Mouse (Mus musculus): Measurements from ENCODE around the gene Scgn. TPM values are rescaled to one million over a fixed set of nuclear protein-coding genes. Genes with fewer than 3 reads are reported as not detected.

Scgn gene
- polyA plus RNA-seq (2015; fragmentation: Nextera tagmentation; extraction: Ambion mirVana) = 0.88 and 1.6 TPM in 2 replicates

- Histone ChIP-seq H3K9me3 (no peaks in the 10 kb centered on the region), H3K36me3 (no peaks in the 10 kb centered on the region), H3K4me2 (peak within 1 kb of the TSS; percentile 83), H3K27ac (replicated peaks) (no peak within 1 kb of the TSS), H3K4me1 (replicated peaks) (peaks cover 9% of the 10 kb centered on the region), H3K9ac (no peak within 1 kb of the TSS), H3K27me3 (peaks cover 14% of the 10 kb centered on the region; the same call in 1 of the 2 replicates), H3K4me3 (peak within 1 kb of the TSS; percentile 36)
- 0 out of 2 replicates have a peak, but pooled peaks have one; percentile 42 for ATAC-seq (ENCODE audit: low FRiP score, low read depth)
- WGBS = under 1% methylated on average over 20 of the region's 20 CpGs
Measured at GRCm38 (mm10) chr13:23990928-23991327, at the start of gene Scgn. Gene Scgn (minus strand): TSS chr13:23991214.

- no peaks in the 10 kb centered on the region for H3K4me1 ChIP-seq (replicated peaks)
- no peaks in the 10 kb centered on the region for H3K9me3 ChIP-seq
- H3K36me3 ChIP-seq = peaks cover 23% of the 10 kb centered on the region
- H3K4me3 ChIP-seq = no peak overlapping the region
- H3K27ac ChIP-seq (replicated peaks) = no peak overlapping the region
- no peak overlapping the region for H3K4me2 ChIP-seq
- ATAC-seq (ENCODE audit: low FRiP score, low read depth) = no peak
- no peaks in the 10 kb centered on the region for H3K27me3 ChIP-seq
- H3K9ac ChIP-seq = no peak overlapping the region
- 84% methylated on average over 7 of the region's 7 CpGs for WGBS
Measured at GRCm38 (mm10) chr13:24040221-24040620, 49.2 kb upstream of the Scgn start.

- no peak overlapping the region for H3K27ac ChIP-seq (replicated peaks)
- no peaks in the 10 kb centered on the region for H3K27me3 ChIP-seq
- H3K4me2 ChIP-seq = no peak overlapping the region
- peaks cover 16% of the 10 kb centered on the region; the same call in 1 of the 2 replicates for H3K36me3 ChIP-seq
- H3K4me3 ChIP-seq = no peak overlapping the region
- ATAC-seq (ENCODE audit: low FRiP score, low read depth) = no peak
- WGBS = 77% methylated on average over 3 of the region's 3 CpGs
- H3K9me3 ChIP-seq = no peaks in the 10 kb centered on the region
- H3K9ac ChIP-seq = no peak overlapping the region
- no peaks in the 10 kb centered on the region for H3K4me1 ChIP-seq (replicated peaks)
Measured at GRCm38 (mm10) chr13:24037502-24037901, 46.5 kb upstream of the Scgn start.

GRCm38 (mm10) chr13:24036150-24036549 is 45.1 kb upstream of the Scgn start:
- no peak overlapping the region for H3K4me3 ChIP-seq
- no peaks in the 10 kb centered on the region for H3K4me1 ChIP-seq (replicated peaks)
- H3K9ac ChIP-seq = no peak overlapping the region
- H3K9me3 ChIP-seq = no peaks in the 10 kb centered on the region
- ATAC-seq (ENCODE audit: low FRiP score, low read depth) = no peak
- H3K27ac ChIP-seq (replicated peaks) = no peak overlapping the region
- no peaks in the 10 kb centered on the region for H3K27me3 ChIP-seq
- H3K4me2 ChIP-seq = no peak overlapping the region; the same call in 1 of the 2 replicates
- 83% methylated on average over 18 of the region's 18 CpGs for WGBS
- H3K36me3 ChIP-seq = peaks cover 6% of the 10 kb centered on the region; the same call in 1 of the 2 replicates

- no peaks in the 10 kb centered on the region for H3K27me3 ChIP-seq
- H3K27ac ChIP-seq (replicated peaks) = no peak overlapping the region
- WGBS = 68% methylated on average over 5 of the region's 5 CpGs
- no peak overlapping the region for H3K4me3 ChIP-seq
- no peaks in the 10 kb centered on the region for H3K9me3 ChIP-seq
- no peaks in the 10 kb centered on the region for H3K36me3 ChIP-seq
- H3K4me1 ChIP-seq (replicated peaks) = no peaks in the 10 kb centered on the region
- no peak overlapping the region for H3K4me2 ChIP-seq
- ATAC-seq (ENCODE audit: low FRiP score, low read depth) = no peak
- no peak overlapping the region for H3K9ac ChIP-seq
Measured at GRCm38 (mm10) chr13:24027191-24028170, 36.5 kb upstream of the Scgn start.

GRCm38 (mm10) chr13:24018515-24018914 is 27.5 kb upstream of the Scgn start:
- Histone ChIP-seq H3K9ac (no peak overlapping the region), H3K27me3 (no peaks in the 10 kb centered on the region), H3K4me2 (no peak overlapping the region), H3K4me1 (replicated peaks) (no peaks in the 10 kb centered on the region), H3K9me3 (no peaks in the 10 kb centered on the region), H3K4me3 (no peak overlapping the region), H3K27ac (replicated peaks) (no peak overlapping the region), H3K36me3 (0 out of 2 replicates have a peak, but pooled peaks cover 5% of the 10 kb centered on the region)
- no peak for ATAC-seq (ENCODE audit: low FRiP score, low read depth)
- WGBS = 93% methylated on average over 4 of the region's 4 CpGs

GRCm38 (mm10) chr13:24005528-24005927 is 14.5 kb upstream of the Scgn start:
- Histone ChIP-seq H3K27ac (replicated peaks) (no peak overlapping the region), H3K36me3 (no peaks in the 10 kb centered on the region), H3K9ac (no peak overlapping the region), H3K4me1 (replicated peaks) (no peaks in the 10 kb centered on the region), H3K4me2 (no peak overlapping the region), H3K27me3 (no peaks in the 10 kb centered on the region), H3K9me3 (no peaks in the 10 kb centered on the region), H3K4me3 (no peak overlapping the region)
- ATAC-seq (ENCODE audit: low FRiP score, low read depth) = no peak
- 84% methylated on average over 2 of the region's 2 CpGs for WGBS

GRCm38 (mm10) chr13:24001797-24002196 is 10.8 kb upstream of the Scgn start:
- ATAC-seq (ENCODE audit: low FRiP score, low read depth) = no peak
- Histone ChIP-seq H3K9me3 (no peaks in the 10 kb centered on the region), H3K9ac (no peak overlapping the region), H3K4me1 (replicated peaks) (no peaks in the 10 kb centered on the region), H3K27ac (replicated peaks) (no peak overlapping the region), H3K4me3 (no peak overlapping the region), H3K27me3 (no peaks in the 10 kb centered on the region), H3K36me3 (no peaks in the 10 kb centered on the region), H3K4me2 (no peak overlapping the region)
- WGBS = 68% methylated on average over 2 of the region's 2 CpGs

- H3K4me2 ChIP-seq = no peak overlapping the region
- H3K4me3 ChIP-seq = no peak overlapping the region
- 84% methylated on average over 2 of the region's 2 CpGs for WGBS
- no peak overlapping the region for H3K27ac ChIP-seq (replicated peaks)
- H3K9ac ChIP-seq = no peak overlapping the region
- H3K9me3 ChIP-seq = no peaks in the 10 kb centered on the region
- H3K36me3 ChIP-seq = no peaks in the 10 kb centered on the region
- H3K27me3 ChIP-seq = no peaks in the 10 kb centered on the region
- ATAC-seq (ENCODE audit: low FRiP score, low read depth) = no peak
- no peaks in the 10 kb centered on the region for H3K4me1 ChIP-seq (replicated peaks)
Measured at GRCm38 (mm10) chr13:24001081-24001480, 10.1 kb upstream of the Scgn start.

- no peaks in the 10 kb centered on the region for H3K36me3 ChIP-seq
- H3K27ac ChIP-seq (replicated peaks) = no peak overlapping the region
- H3K27me3 ChIP-seq = 0 out of 2 replicates have a peak, but pooled peaks cover 3% of the 10 kb centered on the region
- H3K4me1 ChIP-seq (replicated peaks) = no peaks in the 10 kb centered on the region
- H3K4me2 ChIP-seq = no peak overlapping the region
- H3K9ac ChIP-seq = no peak overlapping the region
- no peak for ATAC-seq (ENCODE audit: low FRiP score, low read depth)
- no peak overlapping the region for H3K4me3 ChIP-seq
- WGBS = 82% methylated on average over 2 of the region's 2 CpGs
- H3K9me3 ChIP-seq = no peaks in the 10 kb centered on the region
Measured at GRCm38 (mm10) chr13:23998826-23999225, 7.8 kb upstream of the Scgn start.

- Histone ChIP-seq H3K27ac (replicated peaks) (no peak overlapping the region), H3K4me1 (replicated peaks) (peaks cover 9% of the 10 kb centered on the region), H3K9ac (no peak overlapping the region), H3K27me3 (peaks cover 11% of the 10 kb centered on the region; the same call in 1 of the 2 replicates), H3K9me3 (no peaks in the 10 kb centered on the region), H3K4me2 (no peak overlapping the region), H3K36me3 (no peaks in the 10 kb centered on the region), H3K4me3 (no peak overlapping the region)
- ATAC-seq (ENCODE audit: low FRiP score, low read depth) = no peak
- WGBS = 51% methylated on average over 3 of the region's 3 CpGs
Measured at GRCm38 (mm10) chr13:23994756-23995155, 3.7 kb upstream of the Scgn start.

- H3K27me3 ChIP-seq = peaks cover 12% of the 10 kb centered on the region; the same call in 1 of the 2 replicates
- H3K9me3 ChIP-seq = no peaks in the 10 kb centered on the region
- H3K4me3 ChIP-seq = no peak overlapping the region
- H3K4me2 ChIP-seq = no peak overlapping the region
- ATAC-seq (ENCODE audit: low FRiP score, low read depth) = no peak
- no peaks in the 10 kb centered on the region for H3K36me3 ChIP-seq
- H3K27ac ChIP-seq (replicated peaks) = no peak overlapping the region
- peaks cover 9% of the 10 kb centered on the region for H3K4me1 ChIP-seq (replicated peaks)
- no peak overlapping the region for H3K9ac ChIP-seq
- 21% methylated on average over 9 of the region's 9 CpGs for WGBS
Measured at GRCm38 (mm10) chr13:23994024-23994423, 3.0 kb upstream of the Scgn start.

All from hindbrain, embryonic 15.5 days (tissue).